Mouse (Mus musculus) embryo, embryonic 10.5 days (tissue): Measurements from ENCODE around the gene Chd2.
"Not testable (repeated sequence)": the region's sequence is repeated elsewhere in the genome, so short reads cannot be mapped to it uniquely, and the experiment has no call there.

ENCODE experiments used
- DNase-seq: peaks from one replicate; pipeline ENCODE4 v3.0.0-alpha.2; 2015; ENCODE audit warnings: low spot score

Gene Chd2

DNA sequence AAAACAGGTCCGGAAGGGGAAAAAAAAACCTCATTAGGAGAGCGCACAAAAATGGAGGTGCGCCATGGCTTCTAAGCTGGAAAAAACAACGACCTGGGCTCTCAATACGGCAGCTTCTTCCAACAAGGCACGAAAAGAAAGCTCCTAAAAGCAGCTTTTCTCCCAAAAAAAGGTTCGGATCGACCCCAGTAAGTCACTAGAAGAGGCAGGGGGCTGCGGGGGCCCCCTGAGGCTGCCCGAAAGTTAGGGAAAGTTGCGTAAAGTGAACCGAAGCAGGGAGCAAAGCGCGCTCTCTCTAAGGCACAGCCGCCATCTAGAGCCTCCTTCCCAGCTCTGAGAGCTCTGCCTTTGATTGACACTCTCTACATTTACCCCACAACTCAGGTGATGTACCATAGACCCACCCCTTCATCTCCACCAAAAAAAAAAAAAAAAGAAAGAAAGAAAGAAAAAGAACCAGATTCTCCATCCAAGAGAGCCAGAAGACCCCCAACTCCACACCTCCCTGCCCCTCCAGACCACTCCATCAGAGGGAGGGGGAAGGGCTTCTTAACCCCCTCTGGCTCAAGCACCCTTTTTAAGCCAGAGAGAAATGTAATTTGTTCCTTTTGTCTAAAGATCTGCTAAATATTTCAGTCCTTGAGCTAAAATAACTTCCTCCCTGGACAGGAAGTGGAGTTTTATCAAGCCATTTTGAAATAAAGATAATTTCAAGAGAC, at the start of gene Chd2:
TSS of gene Chd2 (minus strand) at position 419 of the 719 bp plus-strand sequence.
- DNase-seq: peak; percentile 89

- DNase-seq: no peak
These were observed 49.1 kb upstream of the Chd2 start for GRCm38 (mm10) chr7:73590757-73591156.

DNA sequence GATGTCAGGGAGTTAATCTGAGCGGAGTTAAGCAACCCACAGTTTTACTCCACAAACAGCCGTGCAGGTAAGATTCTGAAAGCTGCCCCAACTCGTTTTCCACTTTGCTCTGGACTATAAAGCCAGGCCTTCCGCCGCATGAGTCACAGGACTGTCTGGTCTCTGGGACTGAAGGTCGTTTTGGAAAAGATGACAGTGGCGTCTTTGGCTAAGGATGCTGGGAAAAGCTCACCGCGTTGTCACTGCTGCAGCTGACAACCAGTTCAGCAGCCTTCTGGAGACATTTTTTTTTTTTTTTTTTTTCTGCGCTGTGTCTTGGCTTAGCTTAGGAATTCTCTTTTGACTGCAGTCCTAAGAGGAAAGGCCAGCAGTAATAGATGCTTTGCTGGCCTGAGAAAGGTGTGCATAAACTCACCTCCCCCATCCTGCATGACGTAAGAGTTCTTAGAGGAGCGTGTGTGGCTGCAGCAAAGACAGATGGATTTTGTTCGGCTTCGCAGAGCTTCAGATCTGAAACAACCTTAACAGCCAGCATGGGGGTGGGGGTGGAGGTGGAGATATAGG, 47.7 kb upstream of the Chd2 start:
- no peak for DNase-seq

GRCm38 (mm10) chr7:73588351-73588906, 46.8 kb upstream of the Chd2 start:
- no peak for DNase-seq

DNA sequence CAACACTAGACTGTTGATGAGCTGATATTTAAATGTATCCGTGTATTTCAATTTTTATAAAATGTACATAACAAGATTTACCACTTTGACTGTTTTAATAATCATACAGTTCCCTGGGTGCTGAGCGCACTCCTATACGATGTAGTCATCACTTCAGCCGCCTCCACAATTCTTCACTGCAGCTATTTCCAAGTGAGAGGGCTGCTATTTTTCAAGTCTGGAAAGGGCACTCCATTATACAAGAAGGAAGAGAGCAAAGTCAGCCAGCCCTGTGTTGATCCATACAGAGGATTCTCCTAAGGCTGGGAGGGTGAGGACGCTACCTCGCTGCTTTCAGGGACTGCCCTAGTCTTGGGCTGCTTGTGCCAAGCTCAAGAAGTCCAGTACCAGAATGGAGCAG, 45.1 kb upstream of the Chd2 start:
- DNase-seq: no peak

DNA sequence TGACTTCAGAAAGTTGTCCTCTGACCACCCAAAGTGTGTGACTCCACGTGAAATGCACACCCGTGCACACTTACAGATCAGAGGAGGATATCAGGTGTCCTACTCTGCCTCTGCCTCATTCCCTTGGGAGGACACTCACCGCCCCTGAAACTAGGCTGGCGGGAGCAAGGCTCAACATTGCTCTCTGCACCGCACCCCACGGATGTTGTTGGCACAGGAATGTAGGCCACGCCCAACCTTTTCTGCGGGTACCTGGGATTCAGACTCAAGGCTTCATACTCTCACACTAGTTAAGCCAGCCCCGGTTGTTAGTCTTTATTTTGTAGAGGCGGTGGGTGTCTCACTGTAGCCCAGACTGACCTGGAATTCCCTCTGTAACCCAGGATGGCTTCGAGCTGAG, 44.6 kb upstream of the Chd2 start:
- DNase-seq: no peak

- DNase-seq: no peak
These were observed 43.7 kb upstream of the Chd2 start for GRCm38 (mm10) chr7:73585114-73586032.

GRCm38 (mm10) chr7:73584009-73584995, 42.7 kb upstream of the Chd2 start:
- DNase-seq: peak; percentile 51

GRCm38 (mm10) chr7:73583400-73583799, 41.8 kb upstream of the Chd2 start:
- DNase-seq: no peak

- no peak for DNase-seq
These were observed 40.3 kb upstream of the Chd2 start for GRCm38 (mm10) chr7:73581836-73582375.

- no peak for DNase-seq
These were observed 37.6 kb upstream of the Chd2 start for GRCm38 (mm10) chr7:73579072-73579731.

DNA sequence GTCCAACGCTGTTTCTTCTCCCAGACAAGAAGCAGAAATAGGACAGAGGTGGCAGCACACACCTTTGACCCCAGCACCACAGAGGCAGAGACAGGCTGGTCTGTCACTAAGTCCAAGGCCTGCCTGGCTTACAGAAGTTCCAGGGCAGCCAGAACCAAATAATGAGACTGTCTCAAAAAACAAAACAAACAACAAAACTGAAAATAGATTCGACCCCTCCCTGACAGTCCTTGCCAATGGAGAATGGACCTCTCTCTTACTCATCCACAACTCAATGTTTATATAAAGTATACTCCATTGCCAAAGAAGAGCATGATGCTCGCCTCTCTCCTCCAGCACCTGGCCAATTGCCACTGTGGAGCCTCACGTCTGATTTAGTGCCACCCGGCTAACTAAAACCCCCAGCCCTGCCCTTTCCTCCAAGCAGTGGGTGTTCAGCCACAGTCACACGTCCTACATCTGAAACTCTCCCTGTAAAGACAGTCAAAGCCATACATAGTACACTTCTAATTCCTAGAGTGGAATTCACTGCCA, 36.3 kb upstream of the Chd2 start:
- no peak for DNase-seq

- peak; percentile 45 for DNase-seq
These were observed 34.7 kb upstream of the Chd2 start for GRCm38 (mm10) chr7:73576101-73576936.

DNA sequence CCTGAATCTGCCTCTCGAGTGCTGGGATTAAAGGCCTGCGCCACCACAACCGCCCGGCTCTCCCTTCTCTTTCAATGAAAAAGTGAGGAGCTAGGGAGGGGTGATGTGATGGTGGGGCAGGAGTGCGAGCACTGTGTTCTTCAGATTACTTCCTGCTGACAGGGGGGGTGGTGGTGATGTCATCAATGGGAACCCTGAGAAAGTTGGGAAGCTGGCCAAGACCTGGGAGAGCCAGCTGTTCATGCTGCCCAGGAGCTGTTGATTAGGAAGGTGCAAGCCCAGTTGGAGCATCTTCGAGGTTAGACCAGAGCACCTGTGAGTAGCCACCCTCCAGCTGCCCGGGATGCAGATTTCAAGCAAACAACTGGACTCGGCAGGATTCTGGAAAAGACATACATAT, 33.6 kb upstream of the Chd2 start:
- no peak for DNase-seq

DNA sequence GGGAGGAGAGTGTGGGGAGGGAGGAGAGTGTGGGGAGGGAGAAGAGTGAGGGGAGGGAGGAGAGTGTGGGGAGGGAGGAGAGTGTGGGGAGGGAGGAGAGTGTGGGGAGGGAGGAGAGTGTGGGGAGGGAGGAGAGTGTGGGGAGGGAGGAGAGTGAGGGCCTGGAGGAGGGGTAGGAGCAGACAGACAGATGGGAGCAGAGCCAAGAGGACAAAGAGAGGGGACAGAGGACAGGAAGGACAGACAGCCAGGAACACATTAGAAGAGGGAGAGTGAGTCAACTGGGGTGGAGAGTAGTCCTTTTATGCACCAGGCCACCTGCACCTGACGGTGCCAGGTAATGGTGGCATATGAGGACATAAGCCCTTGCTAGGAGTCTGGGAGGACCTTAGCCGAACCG, 33.0 kb upstream of the Chd2 start:
- DNase-seq: not testable (repeated sequence)

DNA sequence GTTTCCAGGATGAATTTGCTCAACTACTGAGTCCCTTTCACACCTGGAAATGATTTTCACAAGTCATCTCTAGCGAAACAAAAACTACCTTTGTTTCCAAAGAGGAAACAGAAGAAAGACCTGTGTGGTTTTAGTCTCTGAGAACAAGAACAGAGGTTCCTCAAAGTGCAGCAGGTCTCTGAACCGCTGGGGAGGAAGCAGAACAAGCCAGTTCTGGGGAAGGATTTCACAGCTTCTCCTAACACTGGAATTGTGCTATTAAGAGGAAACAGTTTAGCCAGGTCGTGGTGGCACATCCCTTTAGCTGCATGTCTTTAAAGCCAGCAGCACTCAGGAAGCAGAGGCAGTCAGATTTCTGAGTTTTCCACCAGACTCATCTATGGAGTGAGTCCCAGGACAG, 30.9 kb upstream of the Chd2 start:
- no peak for DNase-seq

DNA sequence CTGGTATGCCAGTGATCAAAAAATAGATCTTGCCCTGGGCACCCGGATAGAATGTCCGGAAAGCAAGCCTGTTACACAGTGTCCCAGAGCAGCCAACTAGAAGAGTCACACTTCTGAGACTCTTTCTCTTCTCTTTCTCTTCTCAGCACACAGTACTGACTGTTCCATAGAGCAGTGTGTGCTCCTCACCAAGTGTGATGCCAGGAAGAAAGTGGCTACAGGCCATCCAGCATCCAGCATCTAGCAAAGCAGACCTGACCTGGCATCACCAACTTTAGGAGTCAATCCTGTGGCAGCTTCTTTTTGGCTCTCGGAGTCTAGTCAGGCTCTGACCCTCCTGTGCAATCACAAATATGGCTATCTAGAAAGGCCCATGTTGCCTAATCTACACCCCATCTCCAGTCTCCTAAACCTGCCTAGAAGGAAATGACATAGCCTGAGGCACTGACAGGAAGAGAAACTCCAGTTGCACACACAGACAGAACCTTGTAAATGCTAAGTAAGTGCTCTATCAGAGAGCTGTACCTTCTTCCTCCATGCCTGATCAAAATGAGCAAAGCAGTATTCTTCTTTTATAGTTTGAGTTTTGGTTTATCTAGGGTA, 27.3 kb upstream of the Chd2 start:
- no peak for DNase-seq

- DNase-seq: no peak
These were observed 26.1 kb upstream of the Chd2 start for GRCm38 (mm10) chr7:73567754-73568161.

DNA sequence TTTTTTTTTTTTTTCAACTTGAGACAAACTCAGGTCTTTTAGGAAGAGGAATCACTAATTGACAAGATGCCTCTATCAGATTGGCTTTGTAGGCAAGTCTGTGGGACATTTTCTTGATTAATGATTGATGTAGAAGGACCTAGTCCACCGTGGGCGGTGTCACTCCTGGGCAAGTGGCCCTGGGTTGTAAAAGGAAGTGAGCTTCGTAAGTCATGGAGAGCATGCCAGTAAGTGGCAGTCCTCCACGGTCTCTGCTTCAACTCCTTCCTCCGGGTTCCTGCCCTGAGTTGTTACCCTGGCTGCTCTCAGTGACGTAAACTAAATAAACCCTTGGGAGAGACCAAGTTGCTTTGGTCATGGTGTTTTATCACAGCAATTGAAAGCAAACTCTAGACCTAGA, 22.5 kb upstream of the Chd2 start:
- no peak for DNase-seq
